Mouse (Mus musculus) erythroblast, embryonic 14.5 days (primary cell): Measurements from ENCODE around the gene Erbb3.

Source experiments
- GATA1 ChIP-seq: IDR thresholded peaks from 2 replicates; pipeline ENCODE4 v1.6.1; 2012; ENCODE audit warnings: low read length, inconsistent platforms, mixed read lengths
- TAL1 ChIP-seq: IDR thresholded peaks from 3 replicates; pipeline ENCODE4 v1.6.1; 2012; ENCODE audit warnings: low read length, inconsistent platforms, mixed read lengths

DNA sequence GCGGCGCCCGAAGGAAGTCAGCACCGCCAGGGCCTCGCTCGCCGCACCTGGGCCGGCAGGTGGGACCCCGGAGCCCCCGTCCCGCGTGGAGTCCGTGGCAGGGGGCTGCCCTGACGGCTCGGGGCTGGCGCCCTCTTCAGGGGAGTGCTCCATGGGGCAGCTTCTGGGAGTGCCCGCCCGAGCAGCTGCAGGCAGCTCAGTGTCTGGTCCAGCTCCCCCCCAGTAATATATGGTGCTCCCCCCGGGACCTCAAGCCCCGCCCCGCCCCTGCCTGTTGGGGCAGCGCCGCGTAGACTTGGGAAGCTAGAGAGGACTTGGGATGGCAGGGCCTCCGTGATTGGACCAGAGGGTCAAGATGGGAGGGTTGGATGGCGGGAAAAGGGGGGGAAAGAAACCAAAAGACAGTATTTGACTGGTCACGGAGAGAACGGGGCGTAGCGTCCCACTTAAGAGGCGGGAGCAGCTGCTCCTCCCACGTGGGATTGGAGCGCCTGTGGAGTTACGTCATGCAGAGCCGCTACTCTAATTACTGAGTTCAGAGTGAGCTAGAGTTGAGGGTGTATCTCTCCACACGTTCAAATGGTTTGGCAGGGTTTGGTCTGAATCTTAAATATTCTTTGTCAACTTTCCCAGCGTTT lies 63.7 kb downstream of the Erbb3 start, which contains the start of gene Esyt1:
- TF ChIP-seq GATA1 (no peak), TAL1 (no peak)
